Mouse (Mus musculus) kidney, embryonic 16.5 days (tissue): ENCODE data around the gene Cisd1. TPM values are rescaled to one million over a fixed set of nuclear protein-coding genes. Genes with fewer than 3 reads are reported as not detected.

Experiments used
- ATAC-seq: fragments of 200-750 bp; cut with Nextera tagmentation; 2 replicates; pipeline ENCODE4 v1.8.0; 2017; ENCODE audit warnings: moderate TSS enrichment; ENCODE audit not compliant: low FRiP score, low TSS enrichment
- H3K27ac ChIP-seq: fragments of 300-500 bp; sonication (generic); 2 replicates; pipeline ENCODE4 v1.5.1; 2014; ENCODE audit warnings: low read length
- H3K27me3 ChIP-seq: fragments of 300-500 bp; sonication (generic); 2 replicates; pipeline ENCODE4 v1.6.1; 2014; ENCODE audit warnings: low read length, control low read depth, mixed read lengths; ENCODE audit not compliant: insufficient read depth
- H3K36me3 ChIP-seq: fragments of 300-500 bp; sonication (generic); 2 replicates; pipeline ENCODE4 v1.6.1; 2014; ENCODE audit warnings: low read length, control low read depth, mixed read lengths; ENCODE audit not compliant: insufficient read depth
- H3K4me1 ChIP-seq: fragments of 300-500 bp; sonication (generic); 2 replicates; pipeline ENCODE4 v1.6.1; 2014; ENCODE audit warnings: low read length, control low read depth, mixed read lengths; ENCODE audit not compliant: insufficient read depth
- H3K4me2 ChIP-seq: fragments of 300-500 bp; sonication (generic); replicated peaks from 2 replicates; pipeline ENCODE4 v1.6.1; 2014; ENCODE audit warnings: low read depth, low read length
- H3K4me3 ChIP-seq: fragments of 300-500 bp; sonication (generic); 2 replicates; pipeline ENCODE4 v1.5.1; 2014; ENCODE audit warnings: mild to moderate bottlenecking, low read length
- H3K9ac ChIP-seq: fragments of 300-500 bp; sonication (generic); replicated peaks from 2 replicates; pipeline ENCODE4 v1.6.1; 2014; ENCODE audit warnings: low read length
- H3K9me3 ChIP-seq: fragments of 300-500 bp; sonication (generic); 2 replicates; pipeline ENCODE4 v1.6.1; 2016; ENCODE audit warnings: low read length, control low read depth
- WGBS: fragments of 180-500 bp; shearing (Covaris S2); extraction: QIAGEN DNeasy Blood & Tissue Kit; methylation state at CpG from one replicate; pipeline ENCODE4 v1.1.7; 2014; 5-methylcytosine and 5-hydroxymethylcytosine counted together
- polyA plus RNA-seq: library from polyadenylated mRNA; unstranded; fragments of >200 nt; fragmentation: Nextera tagmentation; extraction: Ambion mirVana; gene quantifications from 2 replicates; pipeline ENCODE4 v1.2.1, GENCODE M21; 2015

The Cisd1 gene
- polyA plus RNA-seq, 1 experiment from 2014 or later: 139 TPM

DNA sequence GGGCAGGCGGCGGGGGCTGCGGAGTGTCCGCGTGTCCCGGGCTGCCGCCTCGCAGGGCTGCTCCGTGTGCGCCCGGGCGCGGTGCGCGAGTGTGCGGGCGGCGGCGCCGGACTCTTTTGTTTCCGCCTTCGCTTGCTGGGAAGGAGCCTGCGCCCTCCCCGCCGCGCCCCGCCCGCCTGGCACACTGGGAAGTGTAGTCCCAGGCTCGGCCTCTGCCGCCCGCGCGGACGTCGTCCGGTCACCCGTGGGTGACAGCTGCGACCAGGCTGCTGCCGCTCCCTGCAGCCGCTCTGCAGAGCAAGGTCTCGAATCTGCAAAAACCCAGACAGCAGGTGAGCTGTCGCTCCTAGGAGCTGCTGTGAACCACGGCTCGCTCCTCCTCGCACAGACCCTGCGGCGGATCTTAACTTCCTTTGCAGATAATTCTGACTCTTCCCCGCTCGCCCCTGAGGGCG, 59.6 kb downstream of the Cisd1 start, which contains the start of gene Ube2d1:
Gene Ube2d1 (minus strand): TSS at position 137 of the 455 bp plus-strand sequence.
- H3K36me3 ChIP-seq: no peaks in the 10 kb centered on the region
- peak within 1 kb of the TSS; percentile 93 for H3K4me3 ChIP-seq
- H3K9ac ChIP-seq: peak within 1 kb of the TSS; percentile 95
- H3K27ac ChIP-seq: peak within 1 kb of the TSS; percentile 37; the same call in 1 of the 2 replicates
- WGBS: under 1% methylated on average over 50 of the region's 50 CpGs
- no peaks in the 10 kb centered on the region for H3K9me3 ChIP-seq
- peak; percentile 96 for ATAC-seq
- peak within 1 kb of the TSS; percentile 78 for H3K4me2 ChIP-seq
- H3K4me1 ChIP-seq: peaks cover 16% of the 10 kb centered on the region
- H3K27me3 ChIP-seq: no peaks in the 10 kb centered on the region

DNA sequence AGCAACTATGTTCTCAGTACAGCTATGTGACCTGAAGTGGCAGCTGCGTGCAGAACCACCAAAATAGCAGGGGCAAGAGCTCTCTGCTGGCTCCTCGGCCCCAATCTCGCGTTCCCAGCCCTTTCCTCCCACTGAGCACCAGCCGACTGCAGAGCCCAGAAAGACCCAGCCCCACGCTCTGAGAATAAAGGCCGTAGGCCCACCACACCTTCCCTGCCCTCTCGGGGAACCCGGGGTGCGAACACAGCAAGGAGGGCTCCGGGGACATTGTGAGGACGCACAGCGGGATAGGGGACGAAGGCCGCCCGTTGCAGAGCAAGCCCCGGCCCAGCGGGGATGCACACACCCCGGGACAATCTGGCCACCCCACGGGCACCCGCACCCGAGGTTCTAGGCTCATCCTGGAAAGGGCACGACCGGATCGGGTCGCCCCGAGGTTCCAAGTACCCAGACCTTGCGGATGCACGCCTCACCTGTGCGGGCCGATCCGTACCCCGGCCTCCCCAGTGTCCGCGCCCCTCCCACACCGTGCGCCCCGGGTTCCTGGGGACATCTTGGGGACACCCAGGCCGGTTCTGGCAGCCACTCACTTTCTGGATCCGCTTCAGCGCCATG, 60.1 kb downstream of the Cisd1 start:
- Histone ChIP-seq H3K4me3 (peak overlapping the region; percentile 93), H3K9ac (peak overlapping the region; percentile 95), H3K27ac (peak overlapping the region; percentile 37; the same call in 1 of the 2 replicates), H3K36me3 (no peaks in the 10 kb centered on the region), H3K4me1 (peaks cover 16% of the 10 kb centered on the region), H3K4me2 (peak overlapping the region; percentile 78), H3K9me3 (no peaks in the 10 kb centered on the region), H3K27me3 (no peaks in the 10 kb centered on the region)
- peak; percentile 84 for ATAC-seq
- WGBS: under 1% methylated on average over 40 of the region's 41 CpGs

DNA sequence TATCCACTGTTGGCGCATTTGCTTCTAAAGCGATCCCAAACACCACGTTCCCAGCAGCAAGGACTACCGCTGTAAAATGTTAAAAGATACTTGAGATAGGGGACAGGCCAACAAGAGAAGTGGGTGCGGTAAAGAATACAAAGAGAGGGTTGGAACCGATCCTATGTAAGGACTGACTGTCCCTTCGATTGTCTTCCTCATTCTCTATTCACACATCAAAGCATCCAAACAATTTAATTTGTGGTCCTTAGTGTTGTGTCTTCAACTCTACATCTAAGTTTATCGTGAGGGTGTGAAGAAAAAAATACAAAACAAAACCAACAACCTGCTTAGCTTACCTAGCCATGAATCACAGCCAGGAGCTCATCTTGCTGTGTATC, 60.6 kb downstream of the Cisd1 start:
- Histone ChIP-seq H3K27me3 (no peaks in the 10 kb centered on the region), H3K9me3 (no peaks in the 10 kb centered on the region), H3K4me3 (peak overlapping the region; percentile 93), H3K27ac (no peak overlapping the region), H3K9ac (peak overlapping the region; percentile 95), H3K36me3 (no peaks in the 10 kb centered on the region), H3K4me2 (peak overlapping the region; percentile 78), H3K4me1 (peaks cover 16% of the 10 kb centered on the region)
- 13% methylated on average over 8 of the region's 8 CpGs for WGBS
- no peak for ATAC-seq

Other genes starting within 250 kb of the Cisd1 start
- 44.7 and 48.0 TPM in 2 replicates for gene Bicc1, start 185.3 kb downstream of the Cisd1 start, polyA plus RNA-seq
- 84.6 and 89.5 TPM in 2 replicates for gene Tfam, start 106.7 kb downstream of the Cisd1 start, polyA plus RNA-seq
- gene Ube2d1, start 59.7 kb downstream of the Cisd1 start, polyA plus RNA-seq: 54.3 and 66.1 TPM in 2 replicates
- gene Ipmk, start 2.8 kb upstream of the Cisd1 start, polyA plus RNA-seq: 15.6 and 16.1 TPM in 2 replicates